Mouse (Mus musculus) liver, postnatal 0 days (tissue): ENCODE measurements around the gene Poc1a.

ENCODE experiments used
- CTCF ChIP-seq: sonication (generic); IDR thresholded peaks from 2 replicates; pipeline ENCODE4 v1.5.1; 2016; ENCODE audit warnings: antibody characterized with exemption, low read depth
- EP300 ChIP-seq: IDR thresholded peaks from 2 replicates; pipeline ENCODE4 v1.6.1; 2016; ENCODE audit warnings: antibody characterized with exemption, low read depth, mild to moderate bottlenecking

- TF ChIP-seq CTCF (no peak), EP300 (no peak)
Measured at GRCm38 (mm10) chr9:106289841-106290240, 9.0 kb downstream of the Poc1a start.
